Mouse (Mus musculus) retina, adult 2 months (tissue): ENCODE results near the gene Sec16a.
A peak's percentile ranks its signal among the peaks of the same experiment; 100 is the strongest.
"Not testable (repeated sequence)": the region's sequence is repeated elsewhere in the genome, so short reads cannot be mapped to it uniquely, and the experiment has no call there.

ENCODE experiments used
- DNase-seq: peaks from one replicate; pipeline ENCODE4 v3.0.0-alpha.2; 2012; ENCODE audit warnings: low read depth, low spot score

Sec16a gene

DNA sequence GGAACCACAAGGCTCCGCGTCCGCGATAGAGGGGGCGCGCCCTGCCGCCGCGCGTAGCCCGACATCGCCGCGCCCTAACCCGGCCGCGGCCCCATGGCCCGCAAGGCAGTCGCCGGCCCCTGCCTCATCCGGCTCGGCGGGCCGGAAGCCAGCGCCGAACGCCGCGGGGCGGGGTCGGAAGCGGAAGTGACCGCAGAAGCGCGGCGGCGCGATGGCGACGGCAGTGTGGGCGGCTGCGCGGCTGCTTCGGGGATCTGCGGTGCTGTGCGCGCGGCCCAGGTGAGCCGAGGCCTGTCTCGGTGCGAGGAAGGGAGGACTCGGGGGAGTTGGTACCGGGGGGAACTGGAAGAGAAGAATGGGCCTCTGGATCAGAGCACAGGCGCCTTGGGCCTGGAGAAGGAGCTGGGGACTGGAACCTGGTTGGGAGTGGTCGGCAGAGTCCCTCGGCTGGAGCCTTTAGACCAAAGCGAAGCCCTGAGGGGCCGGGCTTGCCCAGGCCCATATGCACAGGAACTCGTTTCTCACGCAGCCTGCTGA, 55.8 kb downstream of the Sec16a start, which contains the start of the genes Entr1 and Pmpca:
Gene Entr1 (minus strand): TSS at position 163 of the 537 bp plus-strand sequence.
Gene Pmpca (plus strand): TSS at position 186 of the 537 bp plus-strand sequence.
- DNase-seq = peak; percentile 61

DNA sequence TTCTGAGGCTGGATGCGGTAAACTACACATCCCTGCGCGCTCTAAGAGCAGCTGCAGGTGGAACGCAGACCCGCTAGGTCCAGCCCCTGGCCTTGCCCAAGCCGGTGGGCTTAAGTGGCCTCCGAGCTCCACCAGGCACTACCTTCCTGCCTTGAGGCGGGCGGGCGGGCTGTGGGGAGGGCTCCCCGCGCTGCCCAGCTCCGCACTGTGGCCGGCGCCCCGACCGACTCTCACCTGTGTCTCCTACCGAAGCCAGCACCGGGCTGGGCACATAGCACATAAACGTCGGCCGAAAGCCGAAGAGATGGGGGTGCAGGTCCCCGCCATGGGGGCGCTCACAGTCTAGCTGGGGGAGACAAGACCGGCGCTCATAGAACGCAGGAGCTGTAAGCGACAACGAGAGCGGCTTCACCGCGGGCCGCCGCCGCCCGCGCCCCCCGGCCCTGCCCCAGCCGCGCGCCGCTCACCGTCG, 56.3 kb downstream of the Sec16a start:
- DNase-seq = no peak

DNA sequence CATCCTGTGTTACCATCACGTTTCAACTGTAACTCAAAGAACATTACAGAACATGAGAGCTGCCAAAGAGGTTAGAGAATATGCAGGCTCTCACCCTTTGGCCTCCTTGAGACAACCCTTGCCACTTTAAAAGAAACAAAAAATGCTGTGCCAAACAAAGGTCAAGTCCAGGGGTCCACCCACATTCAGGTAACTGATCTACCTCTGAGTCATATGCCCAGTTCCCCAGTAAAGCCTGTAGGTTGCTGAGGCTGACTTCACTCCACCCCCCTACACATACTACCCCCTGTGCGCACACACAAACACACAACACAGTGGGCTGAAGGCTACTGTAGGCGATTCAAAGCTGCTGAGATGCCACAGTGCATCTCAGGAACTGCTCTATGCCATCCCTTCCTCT, 57.3 kb downstream of the Sec16a start:
- DNase-seq = no peak

DNA sequence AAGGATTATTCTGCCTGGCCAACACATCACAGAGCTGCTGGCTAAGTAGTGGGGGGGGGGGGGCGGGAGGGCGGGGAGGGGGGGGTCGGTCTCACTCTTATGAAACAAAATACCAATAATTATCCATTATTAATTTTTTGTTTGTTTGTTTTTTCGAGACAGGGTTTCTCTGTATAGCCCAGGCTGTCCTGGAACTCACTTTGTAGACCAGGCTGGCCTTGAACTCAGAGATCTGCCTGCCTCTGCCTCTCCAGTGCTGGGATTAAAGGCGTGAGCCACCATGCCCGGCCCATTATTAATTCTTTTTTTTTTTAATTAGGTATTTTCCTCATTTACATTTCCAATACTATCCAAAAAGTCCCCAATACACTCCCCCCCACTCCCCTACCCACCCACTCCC, 64.1 kb downstream of the Sec16a start:
- not testable (repeated sequence) for DNase-seq

DNA sequence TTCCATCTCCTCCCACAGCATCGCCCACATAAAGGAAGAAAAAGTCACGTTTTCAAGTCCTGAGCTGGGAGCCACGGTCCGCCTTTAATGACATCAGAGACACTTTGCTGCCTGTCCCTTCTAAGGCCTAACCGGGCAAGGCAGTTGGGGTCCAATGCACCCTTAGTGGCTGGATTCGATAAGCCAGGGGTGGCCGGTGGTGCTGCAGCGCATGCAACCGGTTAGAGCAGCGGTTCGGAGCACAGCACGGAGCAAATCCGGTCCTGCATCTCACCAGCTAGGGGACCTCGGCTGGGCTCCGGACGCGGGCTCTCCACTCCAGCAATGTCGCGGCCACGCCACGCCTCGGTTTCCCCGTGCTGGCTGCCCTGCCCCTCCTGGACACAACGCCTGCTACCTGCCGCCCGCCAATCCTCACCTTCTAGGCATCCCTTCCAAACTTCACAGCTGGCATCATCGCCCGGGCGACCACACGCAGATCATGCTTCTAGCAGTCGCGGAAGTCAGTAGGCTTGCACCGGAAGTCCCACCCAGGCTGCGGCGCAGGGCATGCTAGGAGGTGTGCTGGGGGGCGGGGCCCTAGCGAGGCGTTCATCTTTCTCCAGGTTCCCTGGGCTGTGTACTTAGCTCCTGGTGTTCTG, 64.8 kb downstream of the Sec16a start, which contains the start of gene Snapc4:
Gene Snapc4 (minus strand): TSS at position 523 of the 641 bp plus-strand sequence.
- peak; percentile 60 for DNase-seq

DNA sequence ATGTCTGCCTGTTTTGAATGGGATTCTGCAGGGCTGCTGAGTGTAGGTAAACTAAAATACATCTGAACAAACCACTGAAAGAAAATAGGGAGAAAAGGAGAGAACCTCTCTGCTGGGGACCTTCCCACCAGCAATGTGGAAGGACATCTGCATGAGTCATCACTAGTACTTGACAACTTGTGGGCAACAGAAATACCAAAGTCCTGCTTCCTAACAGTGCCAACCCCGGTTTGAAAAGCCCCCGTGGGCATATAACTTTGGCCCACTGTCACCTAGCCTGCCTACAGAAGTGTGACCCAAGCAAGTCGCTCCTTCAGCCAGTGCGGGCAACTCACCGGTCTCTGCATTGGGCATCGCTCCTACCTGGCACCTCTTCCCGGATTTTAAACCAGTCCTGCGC, 72.6 kb downstream of the Sec16a start:
- no peak for DNase-seq

DNA sequence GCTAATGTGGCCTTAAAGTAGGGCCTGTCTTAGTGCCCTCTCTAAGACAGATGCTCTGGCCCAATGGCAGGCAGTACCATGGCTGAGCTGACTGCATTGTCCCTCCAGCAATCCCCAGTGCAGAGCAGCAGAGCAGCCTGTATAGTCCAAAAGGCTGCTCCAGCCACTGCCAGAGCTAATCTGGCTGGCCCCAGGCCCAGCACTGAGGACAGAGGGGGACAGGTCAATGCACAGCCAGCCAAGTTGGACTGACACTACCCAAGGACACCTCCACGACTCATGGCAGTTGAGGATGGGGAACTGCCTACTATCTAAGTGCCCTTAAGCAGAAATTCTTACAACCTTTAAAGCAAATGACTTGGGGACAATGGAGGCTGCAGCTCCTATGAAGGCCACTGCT, 76.4 kb downstream of the Sec16a start:
- no peak for DNase-seq

DNA sequence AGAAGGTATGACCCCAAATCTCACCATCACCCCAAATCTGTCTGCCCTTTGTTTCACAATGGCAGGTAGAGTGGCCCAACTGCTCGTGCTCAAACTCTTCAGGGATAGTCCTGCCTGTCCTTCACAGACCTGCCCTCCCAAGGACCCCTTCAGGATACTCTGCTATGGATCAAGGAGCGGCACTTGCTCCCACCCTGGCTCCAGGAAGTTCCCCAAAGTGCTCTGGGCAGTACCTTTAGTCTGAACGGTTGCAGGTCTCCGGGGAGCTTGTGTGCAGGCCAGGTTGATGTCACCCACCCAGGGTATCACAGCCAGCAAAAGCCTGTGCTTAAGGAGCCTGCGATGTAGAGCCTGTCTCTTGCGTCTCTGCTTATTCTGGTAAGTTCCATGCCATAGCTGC, 77.1 kb downstream of the Sec16a start:
- DNase-seq = no peak

DNA sequence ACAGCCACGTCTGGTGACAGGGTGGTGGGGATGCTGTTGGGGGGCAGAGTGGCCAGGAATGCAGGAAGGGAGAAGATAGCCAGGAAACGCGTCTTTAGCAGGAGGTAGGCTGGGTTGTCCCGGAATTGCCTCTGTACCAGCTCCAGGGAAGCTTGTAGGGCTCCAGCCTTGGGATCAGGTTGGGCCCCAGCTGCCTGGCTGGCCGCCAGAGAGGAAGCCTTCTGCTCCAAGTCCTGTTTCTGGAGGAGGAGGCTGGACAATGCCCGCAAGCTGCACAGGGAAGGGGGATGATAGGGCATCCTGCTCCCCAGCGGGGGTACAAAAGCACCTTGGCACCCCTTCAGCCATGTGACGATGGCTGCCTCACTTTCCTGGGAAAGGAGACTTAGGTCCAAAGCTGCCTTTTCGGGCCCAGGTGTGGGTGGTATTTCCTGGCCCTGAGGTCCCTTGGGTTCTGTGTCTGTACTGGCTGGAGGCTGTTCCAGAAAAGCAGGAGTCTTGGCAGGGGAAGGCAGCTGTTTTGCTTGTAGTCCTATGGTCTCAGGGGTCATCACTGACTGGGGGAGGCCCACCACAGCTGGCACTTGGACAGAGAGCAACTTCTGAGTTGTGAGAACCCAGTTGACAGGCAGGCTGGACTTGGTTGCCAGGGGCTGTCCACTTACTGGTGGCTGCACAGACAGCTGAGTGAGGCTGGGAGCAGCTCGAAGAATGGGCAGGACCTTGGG, 80.1 kb downstream of the Sec16a start:
- no peak for DNase-seq

DNA sequence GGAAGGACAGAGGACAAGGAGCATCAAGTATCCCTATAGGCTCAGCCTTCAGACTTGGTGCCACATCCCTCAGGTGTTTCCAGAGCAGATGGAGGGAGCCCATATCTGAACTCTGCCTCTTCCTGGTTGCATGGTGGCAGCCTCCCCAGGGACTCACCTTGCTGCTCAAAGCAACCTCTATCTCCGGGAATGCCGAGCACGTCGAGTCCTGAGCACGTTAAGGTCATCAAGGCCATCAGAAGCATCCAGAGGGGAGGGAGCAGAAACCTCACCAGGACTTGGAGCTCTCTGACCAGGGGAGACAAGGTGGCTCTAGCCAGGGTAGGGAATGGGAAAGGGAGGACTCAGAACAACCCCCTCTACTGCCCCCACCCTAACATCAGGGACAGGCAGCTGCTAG, 81.5 kb downstream of the Sec16a start:
- no peak for DNase-seq

DNA sequence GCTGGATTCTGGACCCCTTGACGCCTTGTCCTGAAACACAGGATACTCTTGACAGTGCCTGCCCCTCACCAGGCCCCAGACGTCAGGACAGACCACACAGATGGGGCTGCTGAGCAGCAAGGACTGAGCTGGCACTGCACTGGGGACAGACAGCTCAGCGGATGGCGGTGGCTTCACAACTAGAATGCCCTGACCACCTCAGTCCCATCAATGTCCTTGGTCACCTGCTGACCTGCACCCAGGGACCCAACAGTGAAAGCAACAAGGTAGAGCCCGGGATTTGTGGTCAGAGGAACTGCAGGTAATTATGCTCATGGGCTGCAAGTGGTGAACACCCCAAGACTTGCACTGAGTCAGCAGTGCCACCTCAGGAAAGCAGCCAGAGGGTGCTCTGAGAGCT, 82.0 kb downstream of the Sec16a start:
- no peak for DNase-seq

DNA sequence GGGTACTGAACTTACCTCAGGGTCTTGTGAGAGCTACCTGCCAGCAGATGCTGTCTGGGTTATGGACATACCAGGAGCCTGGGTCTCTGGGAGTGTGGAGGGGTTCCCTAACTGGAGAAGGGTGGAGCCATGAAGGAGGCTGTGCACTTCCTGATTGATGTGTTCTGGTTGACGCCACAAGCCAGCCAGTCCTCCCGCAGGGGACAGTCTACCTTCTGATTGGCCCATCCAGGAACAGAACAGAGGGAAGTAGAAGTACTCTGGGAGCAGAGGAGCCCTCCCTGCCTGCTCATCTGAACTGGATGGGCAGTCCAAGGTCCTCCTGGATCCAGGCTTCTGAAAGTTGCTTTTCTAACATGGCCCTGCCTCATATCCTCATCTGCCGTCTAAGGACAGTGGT, 84.2 kb downstream of the Sec16a start, which contains the start of gene Card9:
Gene Card9 (minus strand): TSS at position 147 of the 400 bp plus-strand sequence.
- DNase-seq = no peak

DNA sequence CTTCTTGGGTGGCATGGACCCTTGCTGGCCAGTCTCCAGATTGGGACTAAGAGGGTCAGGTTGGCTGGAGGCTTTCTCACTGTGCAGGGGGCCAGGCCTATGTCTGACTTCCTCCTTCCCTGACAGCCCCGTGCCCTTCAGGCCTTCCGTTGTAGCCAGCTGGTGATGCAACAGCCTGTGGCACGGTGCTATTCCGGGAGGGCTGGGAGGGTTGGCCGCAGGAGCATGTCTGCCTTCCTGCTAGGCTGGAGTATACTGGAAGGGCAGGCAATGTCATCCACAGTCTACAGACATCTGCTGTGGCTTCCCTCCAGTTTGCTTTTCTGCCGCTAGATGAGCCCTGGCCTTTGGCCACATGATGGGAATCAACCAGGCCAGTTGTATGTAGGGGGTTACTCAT, 85.0 kb downstream of the Sec16a start:
- DNase-seq = no peak
